Mouse (Mus musculus) urinary bladder, postnatal 36 days (tissue): ENCODE measurements around the gene Eif2b2.

Source experiments
- DNase-seq, 2 experiments: peaks; one replicate each; pipeline ENCODE4 v3.0.0; 2022; ENCODE audit warnings: low spot score in 2 of 2, mixed read lengths in 1 of 2

Gene Eif2b2

DNA sequence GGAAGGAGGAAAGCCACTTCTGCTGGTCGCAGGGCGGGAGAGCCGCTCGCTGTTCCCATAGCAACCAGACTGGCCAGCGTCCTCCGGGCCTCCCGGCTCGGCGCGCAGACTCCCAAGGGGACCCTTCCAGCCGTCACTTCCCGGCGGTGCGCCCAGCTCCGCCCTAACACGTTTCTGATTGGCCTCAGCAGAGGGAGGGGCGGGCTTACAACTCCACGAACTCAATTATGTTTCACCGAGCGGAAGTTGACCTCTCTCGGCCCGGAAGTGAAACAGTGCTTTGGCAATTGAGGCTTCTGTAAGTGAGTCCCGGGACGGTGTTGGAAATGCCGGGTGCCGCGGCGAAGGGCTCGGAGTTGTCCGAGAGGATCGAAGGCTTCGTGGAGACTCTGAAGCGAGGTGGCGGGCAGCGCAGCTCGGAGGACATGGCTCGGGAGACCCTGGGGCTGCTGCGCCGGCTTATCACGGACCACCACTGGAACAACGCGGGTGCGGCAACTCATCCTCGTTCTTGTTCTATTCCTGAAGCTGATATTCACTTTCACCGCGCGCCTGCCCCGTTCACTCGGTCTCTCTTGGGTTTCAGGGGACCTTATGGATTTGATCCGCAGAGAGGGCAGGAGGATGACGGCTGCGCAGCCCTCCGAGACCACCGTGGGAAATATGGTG, at the start of gene Eif2b2:
Gene Eif2b2 (plus strand): TSS at position 246 of the 669 bp plus-strand sequence.
- peak; percentile 98 to 99 for DNase-seq

DNA sequence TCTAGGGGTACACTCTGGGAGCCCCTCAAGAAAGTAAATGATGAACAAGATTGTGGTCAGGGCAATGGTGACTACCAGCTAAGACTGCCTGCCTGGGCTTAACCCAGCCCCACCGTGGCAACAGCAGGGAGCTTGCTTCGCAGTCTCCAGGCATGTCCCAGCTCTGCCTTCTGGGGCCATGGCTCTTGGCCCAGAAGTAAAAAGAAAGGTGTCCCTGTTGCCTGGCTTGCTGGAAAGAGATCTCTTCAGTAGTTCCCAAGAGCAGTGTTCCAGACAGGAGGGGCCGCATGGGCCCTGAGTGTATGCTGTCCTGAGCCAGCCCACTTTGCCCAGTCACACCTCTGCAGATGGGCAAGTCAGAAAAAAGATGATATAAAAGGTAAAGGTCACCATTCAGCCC, 49.4 kb upstream of the Eif2b2 start:
- no peak for DNase-seq

DNA sequence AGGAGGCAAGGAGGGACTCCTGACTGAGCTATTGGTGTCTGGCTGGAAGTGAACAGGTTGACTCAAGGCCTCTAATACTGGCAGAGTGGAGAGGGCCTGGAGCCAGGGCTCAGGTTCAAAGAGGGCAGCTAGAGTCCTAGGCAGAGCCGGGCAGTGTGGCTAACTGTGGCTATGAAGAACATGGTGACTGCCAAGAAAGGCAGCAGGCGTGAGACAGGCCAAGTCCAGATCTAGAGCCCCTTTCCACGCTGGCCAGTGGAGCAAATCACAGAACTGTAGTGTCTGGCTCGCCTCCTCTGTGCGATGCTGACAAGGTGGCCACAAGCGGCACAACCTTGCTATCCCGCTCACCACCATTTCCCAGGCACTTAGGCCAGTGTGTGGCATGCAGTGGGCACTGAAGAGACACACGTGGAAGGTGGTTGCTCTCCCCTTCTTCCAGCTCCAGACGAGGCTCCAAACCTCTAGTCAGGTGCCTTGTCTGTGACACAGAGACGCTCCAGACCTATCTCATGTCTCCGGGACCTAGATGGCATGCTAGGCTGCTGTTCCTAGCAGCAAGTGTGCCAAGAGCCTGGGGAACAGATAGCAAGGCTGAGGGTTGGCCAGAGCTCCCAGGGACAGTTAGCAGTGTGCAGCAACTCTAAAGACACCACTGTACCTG, 48.9 kb upstream of the Eif2b2 start:
- DNase-seq: no peak

- no peak for DNase-seq
These were observed 48.4 kb upstream of the Eif2b2 start for GRCm38 (mm10) chr12:85170948-85171307.

DNA sequence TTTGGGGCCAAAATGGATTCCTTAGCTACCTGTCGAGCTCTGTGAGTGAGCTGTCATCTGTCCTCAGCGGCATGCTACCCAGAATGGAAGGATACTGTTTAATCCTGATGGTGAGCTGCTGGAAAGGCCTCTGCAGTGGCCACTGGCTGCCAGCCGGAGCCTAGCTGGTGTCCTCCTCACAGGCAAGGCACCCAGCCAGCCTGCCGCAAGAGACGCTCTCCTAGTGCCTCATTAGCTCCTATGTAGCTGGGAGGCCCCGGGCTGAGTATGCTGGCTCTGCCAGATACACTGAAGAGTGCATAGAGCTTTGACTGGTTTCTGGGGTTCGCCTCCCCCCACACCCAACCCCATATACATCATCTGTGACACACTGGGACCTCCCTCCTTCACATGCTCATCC, 45.3 kb upstream of the Eif2b2 start:
- no peak for DNase-seq

DNA sequence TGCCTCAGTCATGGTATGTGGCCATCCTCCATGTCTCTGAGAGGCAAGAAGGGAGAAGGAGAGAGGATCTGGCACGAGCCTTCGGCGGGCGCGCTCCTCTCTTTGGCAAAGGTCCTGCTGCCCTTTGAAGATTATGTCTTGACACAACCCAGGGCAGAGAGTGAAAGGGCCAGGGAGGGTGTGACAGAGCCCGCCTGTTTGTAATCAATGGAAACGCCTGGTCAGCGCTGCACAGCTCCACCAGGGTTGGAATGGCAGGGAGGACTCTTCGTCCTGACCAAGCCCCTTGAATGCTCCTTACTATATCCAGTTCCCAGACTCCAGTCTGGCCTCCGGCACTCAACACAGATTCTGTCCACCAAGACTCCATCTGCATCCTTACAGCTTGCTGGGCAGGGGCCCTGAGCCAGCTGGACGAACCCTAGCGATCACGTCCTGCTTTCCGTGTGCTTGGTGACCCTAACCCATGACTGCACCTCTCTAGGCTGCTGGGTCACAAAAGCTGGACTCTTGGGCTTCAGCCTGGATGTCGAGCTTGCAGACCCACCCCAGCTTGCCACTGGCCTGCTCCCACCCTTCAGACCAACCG, 44.1 kb upstream of the Eif2b2 start:
- DNase-seq: no peak

DNA sequence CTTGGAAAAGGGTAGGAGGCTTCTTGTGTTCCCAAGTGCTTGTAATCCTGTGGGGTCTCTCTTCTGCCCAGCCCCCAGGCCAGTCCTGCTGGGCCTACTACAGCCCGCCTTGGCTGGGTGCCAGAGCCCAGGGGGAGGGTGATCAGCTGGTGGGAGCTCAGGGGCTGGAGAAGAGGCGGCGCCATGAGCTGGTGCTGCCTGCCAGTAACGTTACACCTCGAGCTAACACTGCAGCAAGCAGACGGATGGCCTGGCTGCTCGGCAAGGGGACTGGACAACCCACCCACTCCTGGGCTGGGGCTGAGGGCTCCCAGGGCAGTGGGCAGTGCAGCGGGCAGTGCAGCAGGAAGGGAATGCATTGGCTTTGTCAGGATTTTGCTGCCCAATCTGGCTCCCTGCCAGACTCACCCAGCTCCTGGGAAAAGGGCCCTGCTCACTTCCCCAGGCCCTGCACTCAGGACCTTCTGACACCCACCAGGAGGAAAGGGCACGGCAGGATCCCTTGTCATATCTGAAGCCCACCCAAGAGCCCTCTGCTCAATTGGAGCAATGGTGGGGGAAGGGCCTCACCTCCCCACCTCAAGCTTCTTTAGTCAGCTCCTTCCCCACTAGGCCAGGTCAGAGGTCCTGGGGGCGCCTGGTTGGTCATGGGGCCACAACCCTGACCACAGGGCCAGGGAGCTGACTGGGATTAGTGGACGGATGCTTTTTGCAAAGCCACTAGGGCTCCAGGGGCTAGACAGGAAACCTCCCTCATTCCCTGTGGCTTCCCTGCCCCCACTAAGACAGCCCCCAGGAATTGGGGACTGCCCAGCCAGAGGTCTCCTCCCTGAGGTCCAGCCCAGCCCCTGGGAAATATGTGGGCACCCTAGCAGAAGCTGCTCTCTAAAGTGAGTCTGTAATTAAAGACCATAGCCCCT, 43.1 kb upstream of the Eif2b2 start:
- DNase-seq: no peak

DNA sequence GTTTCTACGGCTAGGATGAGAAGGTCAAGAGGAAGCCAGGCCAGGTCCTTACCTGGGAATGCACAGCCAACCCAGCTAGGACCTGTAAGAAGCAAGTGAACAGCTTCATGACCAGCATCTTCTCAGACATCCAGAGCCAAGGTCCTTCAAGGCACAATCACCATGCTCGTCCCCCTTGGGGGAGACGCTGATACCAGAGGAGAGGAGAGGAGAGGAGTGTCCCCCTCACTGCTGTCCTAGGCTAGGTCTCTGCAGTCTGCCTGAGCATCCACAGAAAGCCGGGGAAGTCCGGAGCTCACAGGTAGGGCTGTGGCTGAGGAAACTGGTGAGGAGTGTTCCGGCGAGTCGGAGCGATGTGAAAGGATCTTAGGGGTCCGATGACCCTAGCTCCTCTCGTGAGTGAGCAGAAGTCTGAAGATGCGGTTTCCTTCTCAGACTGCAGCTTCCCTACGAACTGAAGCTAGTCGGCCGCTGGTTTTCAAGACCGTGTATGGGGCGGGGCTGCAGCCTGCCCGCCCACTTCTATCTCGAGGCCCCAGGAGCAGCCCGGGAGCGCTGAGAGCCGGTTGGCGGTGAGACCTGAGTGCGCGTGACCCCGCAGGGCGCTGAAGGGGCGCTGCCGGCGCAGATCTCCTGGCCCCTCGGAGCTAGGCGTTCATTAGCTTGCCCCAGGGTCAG, 42.3 kb upstream of the Eif2b2 start:
- DNase-seq: no peak

GRCm38 (mm10) chr12:85177740-85178239, 41.5 kb upstream of the Eif2b2 start, which contains the start of gene Pgf:
Gene Pgf (minus strand): TSS chr12:85177790.
- DNase-seq: no peak

DNA sequence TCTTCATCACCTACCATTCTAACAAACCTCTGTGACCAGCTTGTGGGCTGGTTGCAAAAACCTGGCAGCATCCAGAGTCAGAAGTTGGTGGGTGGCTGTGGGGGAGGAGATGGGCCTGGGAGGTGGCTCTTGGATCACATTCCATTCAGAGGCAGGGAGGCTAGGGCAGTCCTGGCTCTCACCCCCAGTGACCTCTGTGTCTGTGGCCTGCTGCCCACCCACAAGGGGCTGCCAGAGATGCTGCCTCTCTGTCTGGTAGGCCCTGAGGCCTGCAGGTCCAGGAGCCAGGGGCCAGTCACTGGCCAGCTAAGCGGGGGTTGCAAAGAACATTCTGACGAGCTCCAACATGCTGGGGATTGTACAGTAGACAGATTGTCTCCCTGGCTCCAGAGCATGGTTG, 41.0 kb upstream of the Eif2b2 start:
- DNase-seq: no peak

- no peak for DNase-seq
These were observed 37.6 kb upstream of the Eif2b2 start for GRCm38 (mm10) chr12:85181475-85182344.

DNA sequence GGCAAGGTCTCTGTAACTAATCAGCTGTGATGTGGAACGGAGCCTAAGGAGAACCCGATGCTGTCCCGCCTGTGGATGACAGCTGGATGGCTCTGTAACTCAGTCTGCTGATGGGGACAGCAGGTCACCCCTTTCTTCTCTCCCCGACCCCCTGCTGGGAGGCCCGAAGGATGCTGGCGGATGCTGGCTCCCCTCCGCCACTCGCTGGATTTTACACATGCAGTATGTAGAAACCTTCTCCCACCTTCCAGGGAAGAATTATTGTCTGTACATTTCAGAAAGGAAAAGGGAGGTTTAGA, 37.0 kb upstream of the Eif2b2 start:
- DNase-seq: no peak

DNA sequence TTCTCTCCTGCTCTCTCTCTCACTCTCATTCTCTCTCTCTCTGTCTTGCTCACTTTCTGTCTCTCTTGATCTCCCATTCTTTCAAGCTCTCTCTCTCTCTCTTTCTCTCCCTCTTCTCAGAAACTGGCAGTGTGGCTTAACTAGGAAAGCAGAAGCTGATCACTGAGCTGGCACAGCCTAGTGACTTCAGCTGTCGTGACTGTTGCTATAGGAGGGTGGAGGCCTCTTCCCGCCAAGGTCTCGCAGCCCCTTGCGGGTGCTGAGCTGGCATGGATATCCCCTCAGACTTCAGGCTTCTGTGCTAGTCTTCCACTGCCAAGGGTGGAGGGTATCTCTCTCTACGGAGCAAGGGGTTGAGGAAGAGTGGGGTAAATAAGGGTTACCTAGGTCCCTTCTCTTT, 36.4 kb upstream of the Eif2b2 start:
- DNase-seq: no peak

GRCm38 (mm10) chr12:85184118-85184517, 35.2 kb upstream of the Eif2b2 start:
- no peak for DNase-seq

DNA sequence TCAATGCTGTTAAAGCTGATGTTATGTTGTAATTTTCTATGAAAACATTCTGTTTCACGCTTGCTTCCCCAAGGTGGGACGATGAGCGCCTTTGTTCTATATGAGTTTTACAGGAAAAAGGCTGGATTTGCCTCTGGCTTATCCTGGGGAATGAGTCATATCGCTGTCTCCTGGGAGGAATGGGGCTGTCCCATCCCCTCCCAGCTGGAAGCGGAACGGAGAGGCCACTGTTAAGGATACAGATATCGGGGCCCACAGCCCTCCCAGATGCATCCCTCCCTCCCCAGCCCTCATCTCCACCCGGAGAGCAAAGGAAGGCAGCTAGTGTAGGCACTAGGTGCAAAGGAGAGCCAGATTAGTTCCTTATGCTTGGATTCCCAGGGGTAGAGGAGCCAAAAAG, 33.5 kb upstream of the Eif2b2 start:
- no peak for DNase-seq

- DNase-seq: no peak
These were observed 32.9 kb upstream of the Eif2b2 start for GRCm38 (mm10) chr12:85186361-85186760.

GRCm38 (mm10) chr12:85190290-85190689, 29.0 kb upstream of the Eif2b2 start:
- no peak for DNase-seq

DNA sequence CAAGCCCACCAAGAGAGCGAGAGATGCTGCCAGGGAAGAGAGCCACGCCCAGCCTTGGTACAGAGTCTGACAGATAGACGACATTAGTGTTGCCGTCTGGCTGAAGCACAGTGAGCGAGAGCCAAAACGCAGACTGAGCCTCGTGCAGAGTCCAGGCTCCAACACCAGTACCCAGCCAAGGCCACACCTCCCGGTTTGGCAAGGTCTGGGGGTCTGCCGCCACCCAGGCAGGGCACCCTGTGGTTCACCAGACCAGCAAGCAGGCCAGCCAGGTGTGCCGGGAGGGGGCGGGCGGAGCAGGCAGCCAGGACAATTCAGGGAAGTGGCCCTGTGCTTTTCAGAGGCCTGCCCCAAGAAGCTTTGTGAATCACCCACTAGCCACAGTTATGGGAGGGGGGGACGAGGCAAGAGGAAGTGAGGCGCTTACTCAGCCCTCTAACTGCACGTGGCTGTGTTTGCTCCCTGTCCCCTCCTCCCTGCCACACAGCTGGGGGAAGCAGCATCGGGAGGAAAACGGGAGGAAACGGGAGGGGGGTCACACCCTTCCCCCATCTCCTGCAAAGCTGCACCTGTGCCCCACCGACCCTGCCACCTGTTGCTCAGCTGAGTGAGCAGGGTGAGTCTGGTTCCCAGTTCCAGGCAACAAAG, 26.7 kb upstream of the Eif2b2 start:
- DNase-seq: peak; percentile 37 to 61

DNA sequence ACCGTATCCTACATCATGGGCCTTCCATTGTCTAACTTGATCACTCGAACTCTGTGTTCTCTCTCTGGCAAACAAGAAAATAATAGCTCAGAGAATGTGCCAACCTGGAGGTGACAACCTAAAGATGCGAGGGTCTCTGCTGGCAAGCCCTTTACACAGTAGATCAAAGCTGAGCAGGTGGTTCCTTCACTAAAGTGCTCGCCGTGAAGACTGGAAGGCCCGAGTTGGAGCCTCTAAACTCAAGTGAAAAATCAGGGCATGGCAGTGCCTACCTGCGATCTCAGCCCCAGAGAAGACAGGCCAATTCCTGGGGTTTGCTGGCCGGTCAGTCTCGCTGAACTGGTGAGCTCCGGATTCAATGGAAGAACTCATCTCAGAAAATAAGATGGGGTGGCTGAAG, 26.1 kb upstream of the Eif2b2 start:
- DNase-seq: no peak
